Mouse (Mus musculus): ENCODE data around the gene Pgm2.

Pgm2 gene

GRCm38 (mm10) chr5:64075506-64075905 is 17.2 kb upstream of the Pgm2 start:
- DNase-seq (ENCODE audit: low read depth) = peak; percentile 27

- DNase-seq (ENCODE audit: low read depth) = no peak
Measured at GRCm38 (mm10) chr5:64077353-64077752, 15.4 kb upstream of the Pgm2 start.

DNA sequence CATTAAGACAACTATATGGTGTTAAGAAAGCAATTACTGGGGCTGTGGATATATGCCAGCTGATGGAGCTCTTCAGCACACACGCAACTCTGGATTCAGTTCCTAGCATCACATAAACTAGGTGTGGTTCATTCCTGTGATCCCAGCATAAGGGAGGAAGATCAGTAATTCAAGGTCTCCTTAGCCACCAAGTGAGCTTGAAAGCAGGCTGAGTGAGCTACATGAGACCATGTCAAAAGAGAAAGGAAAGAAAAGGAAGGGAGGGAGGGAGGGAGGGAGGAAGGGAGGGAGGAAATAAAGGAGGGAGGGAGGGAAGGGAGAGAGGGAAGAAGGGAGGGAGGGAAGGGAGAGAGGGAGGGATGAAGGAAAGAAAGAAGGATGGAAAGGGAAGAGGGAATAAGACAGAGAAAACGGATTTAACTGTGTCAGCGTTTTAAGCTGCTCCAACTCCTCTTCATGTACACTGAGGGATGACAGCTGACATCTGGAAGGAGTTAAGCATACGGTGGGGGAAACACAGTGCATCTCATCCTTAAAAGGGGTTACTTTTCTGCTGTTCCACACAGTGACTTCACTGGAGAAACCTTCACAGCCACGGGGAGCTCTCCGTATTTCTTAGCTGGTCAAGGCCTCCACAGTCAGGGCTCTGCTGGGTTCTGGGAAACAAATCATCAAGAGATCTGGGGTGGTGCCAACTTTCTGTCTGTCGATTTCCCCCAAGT is 13.8 kb upstream of the Pgm2 start:
- no peak for DNase-seq (ENCODE audit: low read depth)

DNA sequence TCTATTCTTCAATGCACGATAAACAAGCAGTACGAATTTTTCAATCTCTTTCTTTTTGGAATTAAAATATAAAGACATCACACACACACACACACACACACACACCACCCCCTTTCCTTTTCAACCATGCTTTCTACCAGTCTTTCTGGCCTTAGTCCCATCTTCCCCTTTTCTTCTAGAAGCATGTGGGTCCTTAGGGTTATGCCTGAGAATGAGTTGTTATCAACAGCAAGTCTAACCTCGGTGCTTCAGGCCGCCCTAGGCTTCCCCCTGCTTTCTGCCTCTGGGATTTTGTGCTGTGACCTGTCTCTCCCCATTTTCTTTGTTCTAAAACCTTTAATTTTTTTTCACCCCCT is 13.3 kb upstream of the Pgm2 start:
- DNase-seq (ENCODE audit: low read depth) = no peak

DNA sequence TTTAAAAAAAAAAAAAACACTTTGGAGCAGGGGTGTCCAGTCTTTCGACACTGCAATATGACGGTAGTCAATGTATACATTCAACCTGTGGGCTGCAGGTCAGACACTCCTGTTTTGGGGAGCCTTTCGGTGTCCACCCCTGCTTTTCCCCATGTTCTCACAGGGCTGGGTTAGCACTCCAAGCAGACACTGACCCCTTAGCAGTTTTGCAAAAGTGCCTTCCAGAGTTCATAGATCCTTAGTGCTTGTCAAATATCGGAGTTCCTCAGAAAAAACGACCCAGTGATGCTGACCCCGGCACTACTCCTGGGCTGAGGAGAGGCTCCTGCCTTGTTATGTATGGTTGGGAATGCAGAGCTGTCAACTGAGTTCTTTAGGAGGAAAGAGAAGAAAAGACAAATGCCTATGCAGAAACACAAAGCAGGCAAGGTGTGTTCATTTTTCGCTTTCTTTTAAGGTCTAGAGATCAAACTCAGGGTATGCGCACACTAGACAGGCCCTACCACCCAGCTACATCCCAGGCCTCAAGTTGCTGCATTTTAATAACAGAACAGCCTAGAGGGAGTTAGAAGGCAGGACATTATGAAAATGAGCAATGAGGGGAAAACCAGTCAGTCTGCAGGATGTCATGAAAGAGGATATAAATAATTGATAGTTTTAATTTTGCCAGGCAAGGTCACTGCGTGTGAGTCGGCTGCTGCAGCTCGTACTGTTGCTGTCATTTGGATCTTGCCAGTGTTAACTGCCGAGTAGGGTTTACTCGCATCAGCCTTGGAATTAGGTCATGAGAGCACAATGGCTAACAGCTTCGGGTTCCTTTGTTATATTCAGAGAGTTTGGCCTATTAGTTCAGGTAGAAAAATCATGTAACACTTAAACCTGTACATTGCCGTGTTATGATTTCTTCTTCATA is 9.0 kb upstream of the Pgm2 start:
- DNase-seq (ENCODE audit: low read depth) = no peak

- no peak for DNase-seq (ENCODE audit: low read depth)
Measured at GRCm38 (mm10) chr5:64085405-64085804, 7.3 kb upstream of the Pgm2 start.

- no peak for DNase-seq (ENCODE audit: low read depth)
Measured at GRCm38 (mm10) chr5:64088740-64089139, 4.0 kb upstream of the Pgm2 start.

- DNase-seq (ENCODE audit: low read depth) = no peak
Measured at GRCm38 (mm10) chr5:64093349-64093871, 660 bp downstream of the Pgm2 start.

DNA sequence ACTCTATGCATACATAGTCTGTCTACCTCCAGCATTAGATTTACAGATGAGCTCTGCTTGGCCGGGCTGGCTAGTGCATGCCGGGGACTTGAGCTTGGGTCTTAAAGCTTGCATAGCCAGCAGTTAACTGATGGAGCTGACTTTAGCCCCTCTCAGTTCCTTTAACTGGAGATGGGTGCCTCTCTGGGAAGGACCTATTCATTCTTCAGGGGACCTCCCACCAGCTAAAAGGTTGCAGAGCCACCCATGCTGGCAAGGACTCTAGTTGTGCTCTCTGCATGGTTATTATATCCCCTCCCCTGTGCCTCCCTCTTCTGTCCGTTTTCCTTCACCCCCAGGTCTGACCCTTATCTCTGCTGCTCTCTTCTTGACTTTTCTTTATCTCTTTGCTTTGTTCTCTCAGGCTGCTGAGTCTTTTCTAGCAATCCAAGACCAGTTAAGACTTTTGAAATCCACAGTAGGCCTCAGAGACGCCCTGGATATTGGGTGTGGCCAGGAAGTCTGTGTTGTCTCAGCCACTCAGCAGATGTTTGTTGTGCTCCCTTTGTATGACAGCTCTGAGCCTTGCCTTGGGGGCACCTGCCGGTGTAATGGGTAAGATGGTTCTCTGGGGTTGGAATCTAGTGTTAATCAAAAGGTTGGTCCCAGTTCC is 2.7 kb downstream of the Pgm2 start:
- DNase-seq (ENCODE audit: low read depth) = no peak

DNA sequence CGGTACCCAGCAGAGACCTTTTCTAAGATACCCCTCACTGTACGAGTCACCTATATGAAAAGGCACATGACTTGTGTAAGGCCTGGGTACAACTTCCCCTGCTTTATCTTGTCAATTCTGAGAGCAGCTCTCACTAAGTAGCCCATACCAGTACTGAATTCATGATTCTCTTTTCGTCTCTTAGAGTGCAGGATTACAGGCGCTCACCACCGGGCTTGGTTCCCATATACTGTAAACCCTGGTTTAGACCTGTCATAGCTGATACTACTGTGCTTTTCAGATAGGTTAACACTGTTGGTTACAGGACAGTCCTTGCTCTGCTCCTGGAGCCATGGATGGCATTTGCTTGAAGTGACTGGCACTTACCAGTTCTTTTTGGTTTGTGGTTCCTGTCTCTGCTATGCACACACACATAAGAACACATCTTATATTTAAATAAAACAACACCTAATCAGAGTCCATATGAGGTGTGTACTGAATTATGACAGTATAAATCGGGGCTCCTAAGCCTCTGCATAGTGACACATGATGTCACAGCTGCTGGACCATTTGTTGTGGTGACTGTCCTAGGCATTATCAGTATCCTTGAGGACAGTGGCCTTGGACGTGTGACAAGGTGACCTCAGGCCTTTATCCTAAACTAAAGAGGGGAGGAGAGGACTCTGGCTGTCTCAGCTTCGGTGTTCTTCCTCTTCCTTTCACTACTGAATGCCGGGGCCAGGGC is 9.4 kb downstream of the Pgm2 start:
- no peak for DNase-seq (ENCODE audit: low read depth)

GRCm38 (mm10) chr5:64102717-64103075 is 9.9 kb downstream of the Pgm2 start:
- DNase-seq (ENCODE audit: low read depth) = no peak

DNA sequence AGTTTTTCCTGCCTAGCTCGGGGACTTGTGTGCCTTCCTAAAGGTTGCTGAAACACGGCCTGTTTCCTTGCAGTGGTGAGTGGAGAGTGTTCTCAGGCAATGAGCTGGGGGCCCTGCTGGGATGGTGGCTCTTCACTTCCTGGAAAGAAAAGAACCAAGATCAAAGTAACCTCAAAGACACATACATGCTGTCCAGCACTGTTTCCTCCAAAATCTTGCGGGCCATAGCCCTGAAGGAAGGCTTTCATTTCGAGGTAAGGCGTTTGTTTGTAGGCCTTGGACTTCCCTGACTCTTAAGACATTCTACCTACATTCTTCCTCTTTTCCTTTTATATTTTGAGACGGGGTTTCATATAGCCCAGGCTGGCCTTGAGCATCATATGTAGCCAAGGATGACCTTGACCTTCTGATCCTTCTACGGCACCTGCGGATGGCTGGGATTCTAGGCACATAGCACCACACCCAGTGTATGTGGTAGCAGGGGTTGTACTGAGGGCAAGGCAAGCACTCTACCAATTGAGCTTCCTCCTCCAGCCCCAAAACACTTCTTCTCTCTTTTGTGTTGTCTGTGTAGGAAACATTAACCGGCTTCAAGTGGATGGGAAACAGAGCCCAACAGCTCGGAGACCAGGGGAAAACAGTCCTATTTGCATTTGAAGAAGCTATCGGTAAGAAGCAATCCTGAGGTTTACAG is 15.0 kb downstream of the Pgm2 start:
- no peak for DNase-seq (ENCODE audit: low read depth)

- no peak for DNase-seq (ENCODE audit: low read depth)
Measured at GRCm38 (mm10) chr5:64109217-64109616, 16.5 kb downstream of the Pgm2 start.

- peak; percentile 86 for DNase-seq (ENCODE audit: low read depth)
Measured at GRCm38 (mm10) chr5:64112360-64112759, 19.6 kb downstream of the Pgm2 start.

GRCm38 (mm10) chr5:64114210-64114609 is 21.5 kb downstream of the Pgm2 start:
- no peak for DNase-seq (ENCODE audit: low read depth)

DNA sequence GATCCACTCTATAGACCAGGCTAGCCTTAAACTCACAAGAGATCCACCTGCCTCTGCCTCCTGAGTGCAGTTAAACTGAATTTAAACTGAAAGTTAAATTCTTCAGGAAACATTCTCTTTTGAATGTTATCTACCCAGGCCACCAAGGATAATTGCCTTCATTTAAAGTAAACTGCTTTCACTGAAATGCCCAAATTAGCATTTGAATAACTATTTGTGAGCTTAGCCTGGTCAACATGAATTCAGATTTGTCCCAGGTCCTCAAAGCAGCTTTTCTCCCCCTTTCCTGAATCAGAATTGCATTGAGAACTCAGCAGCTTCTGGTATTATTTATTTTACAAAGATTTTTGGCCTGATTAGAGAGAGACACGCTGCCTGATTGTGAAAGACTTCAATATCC is 24.4 kb downstream of the Pgm2 start:
- no peak for DNase-seq (ENCODE audit: low read depth)

DNA sequence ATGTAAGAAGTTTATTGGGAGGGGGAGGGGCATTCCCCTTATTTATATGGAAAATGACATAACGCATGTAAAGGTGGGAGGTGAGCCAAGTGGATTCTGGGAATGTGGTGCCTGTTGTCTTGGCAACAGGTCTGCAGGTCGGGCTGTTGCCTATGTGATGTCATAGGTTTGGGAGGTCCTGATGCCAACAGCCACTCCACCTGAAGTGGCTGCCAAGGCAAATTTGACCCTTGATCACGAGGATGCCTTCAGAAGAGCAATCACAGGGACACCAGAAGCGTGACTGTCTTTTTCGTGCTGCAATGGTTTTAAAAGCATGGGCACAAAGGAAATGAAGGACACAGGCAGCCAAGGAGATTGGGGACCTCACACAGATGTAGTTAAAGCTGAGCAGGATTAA is 33.0 kb downstream of the Pgm2 start:
- no peak for DNase-seq (ENCODE audit: low read depth)

GRCm38 (mm10) chr5:64131550-64131949 is 38.8 kb downstream of the Pgm2 start:
- no peak for DNase-seq (ENCODE audit: low read depth)

GRCm38 (mm10) chr5:64133901-64134300 is 41.2 kb downstream of the Pgm2 start:
- no peak for DNase-seq (ENCODE audit: low read depth)

DNA sequence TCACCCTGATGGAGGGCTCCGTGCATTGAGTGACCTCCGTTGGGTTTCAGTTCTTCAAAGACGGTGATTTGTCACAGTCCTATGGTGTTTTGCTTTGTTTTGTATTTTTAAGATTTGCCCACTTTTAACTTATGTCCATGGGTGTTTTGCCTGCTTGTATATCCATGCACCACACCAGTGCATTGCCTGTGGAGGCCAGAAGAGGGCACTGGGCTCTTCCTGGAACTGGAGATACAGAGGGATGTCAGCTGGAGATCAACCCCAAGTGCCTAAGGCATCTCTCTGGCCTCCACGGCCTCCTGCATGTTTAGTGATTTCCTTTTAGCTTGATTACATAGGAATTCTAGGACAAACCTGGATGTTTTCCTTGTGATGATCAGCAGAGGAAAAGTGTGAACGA is 43.6 kb downstream of the Pgm2 start:
- no peak for DNase-seq (ENCODE audit: low read depth)

- peak; percentile 32 for DNase-seq (ENCODE audit: low read depth)
Measured at GRCm38 (mm10) chr5:64140202-64140601, 47.5 kb downstream of the Pgm2 start.

All from fibroblast of lung, adult 2 months (primary cell).